Mouse (Mus musculus) testis, adult 2 months (tissue): ENCODE measurements around the gene C3.

ENCODE experiments used
- CTCF ChIP-seq: fragments of 200-500 bp; IDR thresholded peaks from 2 replicates; pipeline ENCODE4 v1.5.1; 2012; ENCODE audit warnings: low read depth, mild to moderate bottlenecking, inconsistent platforms, low read length, moderate library complexity; ENCODE audit not compliant: control insufficient read depth, insufficient read depth, insufficient replicate concordance
- POLR2A ChIP-seq: fragments of 200-500 bp; IDR thresholded peaks from 2 replicates; pipeline ENCODE4 v1.6.1; 2012; ENCODE audit warnings: low read depth, mild to moderate bottlenecking, inconsistent platforms, low read length, moderate library complexity; ENCODE audit not compliant: control insufficient read depth

DNA sequence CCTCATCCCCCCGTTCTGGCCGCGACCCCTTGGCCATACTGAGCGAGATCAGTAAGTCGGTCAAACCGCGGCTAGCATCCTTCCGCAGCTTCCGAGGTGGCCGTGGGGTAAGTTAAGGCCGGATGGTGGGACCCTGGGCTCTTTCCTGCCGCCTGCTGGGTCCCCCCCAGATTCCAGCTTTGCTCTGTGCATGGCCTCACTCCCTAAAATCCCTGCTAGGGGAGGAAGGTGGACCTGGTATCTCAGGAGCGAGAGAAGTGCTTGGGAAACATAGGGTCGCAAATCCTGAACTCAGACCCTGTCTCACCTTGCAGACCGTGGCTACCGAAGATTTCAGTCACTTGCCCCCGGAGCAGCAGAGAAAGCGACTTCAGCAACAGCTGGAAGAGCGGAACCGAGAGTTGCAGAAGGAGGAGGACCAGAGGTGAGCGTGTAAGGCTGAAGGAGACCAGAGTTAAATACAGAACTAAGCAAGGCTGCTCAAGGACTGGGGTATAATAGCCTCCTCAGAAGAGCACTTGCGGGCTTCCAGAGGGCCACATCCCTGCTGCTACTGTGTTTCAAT lies 29.1 kb upstream of the C3 start:
- TF ChIP-seq POLR2A (no peak), CTCF (no peak)
